Mouse (Mus musculus): ENCODE data around the gene Trib3. TPM values are rescaled to one million over a fixed set of nuclear protein-coding genes. Genes with fewer than 3 reads are reported as not detected.

The Trib3 gene
- polyA plus RNA-seq, 1 experiment = 1.1 TPM

- no peak for DNase-seq
- peaks cover 3% of the 10 kb centered on the region; the same call in 1 of the 2 replicates for H3K4me1 ChIP-seq (ENCODE audit: control insufficient read depth, insufficient read depth, low read length)
- no peaks in the 10 kb centered on the region for H3K27me3 ChIP-seq (ENCODE audit: control insufficient read depth, insufficient read depth, low read length)
- H3K4me3 ChIP-seq (replicated peaks; ENCODE audit: insufficient read depth, low read depth, low read length) = no peak overlapping the region
- WGBS = 77% methylated on average over 4 of the region's 4 CpGs
- H3K27ac ChIP-seq (ENCODE audit: insufficient read depth, low read length) = no peak overlapping the region
- TF ChIP-seq POLR2A (IDR thresholded peaks at IDR 0.05; ENCODE audit: borderline replicate concordance, insufficient read depth, low read length) (no peak), CTCF (IDR thresholded peaks at IDR 0.05; ENCODE audit: borderline replicate concordance, insufficient read depth, low read depth, low read length) (no peak)
Measured at GRCm38 (mm10) chr2:152333345-152334006, 10.4 kb downstream of the Trib3 start.

- WGBS = under 1% methylated on average over 54 of the region's 54 CpGs
- peak within 1 kb of the TSS; percentile 64 for H3K27ac ChIP-seq (ENCODE audit: insufficient read depth, low read length)
- peaks cover 3% of the 10 kb centered on the region; the same call in 1 of the 2 replicates for H3K4me1 ChIP-seq (ENCODE audit: control insufficient read depth, insufficient read depth, low read length)
- no peaks in the 10 kb centered on the region for H3K27me3 ChIP-seq (ENCODE audit: control insufficient read depth, insufficient read depth, low read length)
- TF ChIP-seq POLR2A (IDR thresholded peaks at IDR 0.05; ENCODE audit: borderline replicate concordance, insufficient read depth, low read length) (peak; percentile 92), CTCF (IDR thresholded peaks at IDR 0.05; ENCODE audit: borderline replicate concordance, insufficient read depth, low read depth, low read length) (no peak; the same call in 1 of the 2 replicates)
- peak; percentile 92 to 93 for DNase-seq
- H3K4me3 ChIP-seq (replicated peaks; ENCODE audit: insufficient read depth, low read depth, low read length) = peak within 1 kb of the TSS; percentile 65
Measured at GRCm38 (mm10) chr2:152332101-152332825, 11.6 kb downstream of the Trib3 start, which contains the start of gene Rbck1. Gene Rbck1 (minus strand): TSS chr2:152332653.

- Histone ChIP-seq H3K4me1 (ENCODE audit: control insufficient read depth, insufficient read depth, low read length) (peaks cover 3% of the 10 kb centered on the region; the same call in 1 of the 2 replicates), H3K27ac (ENCODE audit: insufficient read depth, low read length) (no peak overlapping the region), H3K4me3 (replicated peaks; ENCODE audit: insufficient read depth, low read depth, low read length) (peak overlapping the region; percentile 23), H3K27me3 (ENCODE audit: control insufficient read depth, insufficient read depth, low read length) (no peaks in the 10 kb centered on the region)
- TF ChIP-seq POLR2A (IDR thresholded peaks at IDR 0.05; ENCODE audit: borderline replicate concordance, insufficient read depth, low read length) = no peak
- no peak for DNase-seq
- WGBS = 34% methylated on average over 7 of the region's 7 CpGs
Measured at GRCm38 (mm10) chr2:152330858-152331423, 12.9 kb downstream of the Trib3 start.

- no peak for TF ChIP-seq CTCF (IDR thresholded peaks at IDR 0.05; ENCODE audit: borderline replicate concordance, insufficient read depth, low read depth, low read length)
- no peak for TF ChIP-seq POLR2A (IDR thresholded peaks at IDR 0.05; ENCODE audit: borderline replicate concordance, insufficient read depth, low read length)
- no peaks in the 10 kb centered on the region for H3K27me3 ChIP-seq (ENCODE audit: control insufficient read depth, insufficient read depth, low read length)
Measured at GRCm38 (mm10) chr2:152327980-152328379, 15.9 kb downstream of the Trib3 start.

GRCm38 (mm10) chr2:152326654-152327053 is 17.2 kb downstream of the Trib3 start:
- no peak overlapping the region for H3K4me3 ChIP-seq (replicated peaks; ENCODE audit: insufficient read depth, low read depth, low read length)

More at GRCm38 (mm10) chr2:152327980-152328379, 15.9 kb downstream of the Trib3 start:
- 77% methylated on average over 5 of the region's 5 CpGs for WGBS
- Histone ChIP-seq H3K27ac (ENCODE audit: insufficient read depth, low read length) (no peak overlapping the region), H3K4me1 (ENCODE audit: control insufficient read depth, insufficient read depth, low read length) (peaks cover 19% of the 10 kb centered on the region), H3K4me3 (replicated peaks; ENCODE audit: insufficient read depth, low read depth, low read length) (no peak overlapping the region)
- no peak for DNase-seq

GRCm38 (mm10) chr2:152326157-152326556 is 17.7 kb downstream of the Trib3 start:
- TF ChIP-seq CTCF (IDR thresholded peaks at IDR 0.05; ENCODE audit: borderline replicate concordance, insufficient read depth, low read depth, low read length) (no peak), POLR2A (IDR thresholded peaks at IDR 0.05; ENCODE audit: borderline replicate concordance, insufficient read depth, low read length) (no peak)
- no peaks in the 10 kb centered on the region for H3K27me3 ChIP-seq (ENCODE audit: control insufficient read depth, insufficient read depth, low read length)
- H3K4me1 ChIP-seq (ENCODE audit: control insufficient read depth, insufficient read depth, low read length) = peaks cover 19% of the 10 kb centered on the region
- 81% methylated on average over 13 of the region's 13 CpGs for WGBS
- H3K4me3 ChIP-seq (replicated peaks; ENCODE audit: insufficient read depth, low read depth, low read length) = no peak overlapping the region
- no peak overlapping the region for H3K27ac ChIP-seq (ENCODE audit: insufficient read depth, low read length)
- DNase-seq = no peak

More at GRCm38 (mm10) chr2:152326654-152327053, 17.2 kb downstream of the Trib3 start:
- no peak for DNase-seq
- no peak overlapping the region for H3K27ac ChIP-seq (ENCODE audit: insufficient read depth, low read length)
- H3K4me1 ChIP-seq (ENCODE audit: control insufficient read depth, insufficient read depth, low read length) = peaks cover 19% of the 10 kb centered on the region
- WGBS = 89% methylated on average over 8 of the region's 8 CpGs
- TF ChIP-seq POLR2A (IDR thresholded peaks at IDR 0.05; ENCODE audit: borderline replicate concordance, insufficient read depth, low read length) = no peak
- TF ChIP-seq CTCF (IDR thresholded peaks at IDR 0.05; ENCODE audit: borderline replicate concordance, insufficient read depth, low read depth, low read length) = no peak
- no peaks in the 10 kb centered on the region for H3K27me3 ChIP-seq (ENCODE audit: control insufficient read depth, insufficient read depth, low read length)

GRCm38 (mm10) chr2:152324842-152325241 is 19.0 kb downstream of the Trib3 start:
- TF ChIP-seq POLR2A (IDR thresholded peaks at IDR 0.05; ENCODE audit: borderline replicate concordance, insufficient read depth, low read length) (no peak), CTCF (IDR thresholded peaks at IDR 0.05; ENCODE audit: borderline replicate concordance, insufficient read depth, low read depth, low read length) (no peak)
- no peak overlapping the region for H3K27ac ChIP-seq (ENCODE audit: insufficient read depth, low read length)
- DNase-seq = no peak
- no peaks in the 10 kb centered on the region for H3K27me3 ChIP-seq (ENCODE audit: control insufficient read depth, insufficient read depth, low read length)
- peaks cover 16% of the 10 kb centered on the region for H3K4me1 ChIP-seq (ENCODE audit: control insufficient read depth, insufficient read depth, low read length)
- H3K4me3 ChIP-seq (replicated peaks; ENCODE audit: insufficient read depth, low read depth, low read length) = no peak overlapping the region
- 76% methylated on average over 3 of the region's 3 CpGs for WGBS
